In the genomic region with DNA sequence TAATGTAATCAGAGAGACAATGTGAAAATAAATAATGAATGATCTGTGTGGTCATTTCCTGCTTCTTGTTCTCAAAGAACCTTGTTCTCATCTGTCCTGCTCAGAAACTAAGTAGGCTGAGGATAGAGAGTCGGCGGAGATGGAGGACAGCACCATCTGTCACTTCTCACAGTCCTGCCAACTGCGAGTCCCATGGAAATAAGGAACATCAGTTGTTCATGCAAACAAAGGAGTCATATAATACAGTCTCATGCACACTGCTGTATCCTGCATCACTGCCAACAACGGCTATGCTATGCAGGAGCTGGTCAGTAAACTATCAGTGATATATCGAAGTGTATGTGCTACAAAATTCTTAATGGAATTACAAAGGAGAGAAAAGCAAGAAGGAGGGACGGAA, we compare ENCODE assay signal across 11 mouse cellular contexts.
DNase-seq lines count a peak whose midpoint lies in the region; ATAC-seq and TF ChIP-seq lines count a peak whose summit lies in the region.
"Had no signal": no experiment of that assay in that cellular context is flagged by ENCODE, and none has a peak within 500 bp of the region (broad histone marks: within the 10 kb centered on the region; RNA-seq: fewer than 3 reads in every experiment).

No protein-coding gene starts in this region.

- 39% methylated on average over 6 of the region's 6 CpGs for WGBS in lung, embryonic 14.5 days

- no peak overlapping the region for H3K27ac ChIP-seq in lung, embryonic 14.5 days (ENCODE audit: low read depth)
- H3K27ac ChIP-seq: heart, embryonic 15.5 days had no signal

- no peaks in the 10 kb centered on the region for H3K36me3 ChIP-seq in lung, embryonic 14.5 days (ENCODE audit: insufficient read depth)
- H3K36me3 ChIP-seq: heart, embryonic 15.5 days had no signal

- no peak for TF ChIP-seq CTCF in lung, embryonic 14.5 days (IDR thresholded peaks at IDR 0.05; ENCODE audit: low read depth)

- no peaks in the 10 kb centered on the region for H3K27me3 ChIP-seq in lung, embryonic 14.5 days (ENCODE audit: insufficient read depth, low read length)
- H3K27me3 ChIP-seq: heart, embryonic 15.5 days had no signal

- peaks cover 3% of the 10 kb centered on the region; the same call in 1 of the 2 replicates for H3K4me1 ChIP-seq in lung, embryonic 14.5 days (ENCODE audit: insufficient read depth)
- H3K4me1 ChIP-seq: heart, embryonic 15.5 days had no signal

- H3K9me3 ChIP-seq in lung, embryonic 14.5 days (ENCODE audit: low read depth, low read length), result no peaks in the 10 kb centered on the region
- H3K9me3 ChIP-seq: heart, embryonic 15.5 days had no signal

- ATAC-seq in lung, embryonic 14.5 days (ENCODE audit: insufficient read depth), result peak; percentile 41; the same call in 1 of the 2 replicates
- no peak for ATAC-seq in megakaryocyte, adult 5-6 weeks (ENCODE audit: poor library complexity, severe bottlenecking)
- ATAC-seq: lung, postnatal 0 days had no signal

- H3K4me3 ChIP-seq in lung, embryonic 14.5 days (ENCODE audit: low read depth, low read length), result no peak overlapping the region
- H3K4me3 ChIP-seq: heart, embryonic 15.5 days had no signal

- H3K4me2 ChIP-seq in lung, embryonic 14.5 days, result no peak overlapping the region
- H3K4me2 ChIP-seq: heart, embryonic 15.5 days had no signal

- DNase-seq in lung, embryonic 14.5 days, result peak; percentile 50
- DNase-seq in lung, postnatal 25 days (ENCODE audit: low spot score), result no peak
- peak; percentile 68 to 71 for DNase-seq in cerebellum, adult 18-20 months
- peak; percentile 68 to 76 for DNase-seq in cerebellum, postnatal 25 days
- DNase-seq in left cerebral cortex, postnatal 4 days, result peak; percentile 56
- no peak for DNase-seq in adrenal gland, adult 18-20 months (ENCODE audit: low spot score in 2 of 2)
- DNase-seq: kidney, adult 18-20 months; spleen, adult 18-20 months had no signal

- intact Hi-C loops in left cerebral cortex, postnatal 4 days (cut with DNase I), result no loop called here

- H3K9ac ChIP-seq in lung, embryonic 14.5 days, result no peak overlapping the region
- H3K9ac ChIP-seq: heart, embryonic 15.5 days had no signal

Comparison
In these comparisons a context has a peak if more than half of its experiments do, and no peak if none do; other contexts are left out.
1. DNase-seq: peak in lung, embryonic 14.5 days (single experiment), cerebellum, adult 18-20 months (2 of 2), cerebellum, postnatal 25 days (2 of 2) and left cerebral cortex, postnatal 4 days (single experiment); none in lung, postnatal 25 days (single experiment) and adrenal gland, adult 18-20 months (0 of 2).